Mouse (Mus musculus) kidney, adult 11 months (tissue): ENCODE data around the gene Olfr600.
"Not testable (repeated sequence)": the region's sequence is repeated elsewhere in the genome, so short reads cannot be mapped to it uniquely, and the experiment has no call there.

Experiments used
- DNase-seq: peaks from one replicate; pipeline ENCODE4 v3.0.0; 2022

The Olfr600 gene

GRCm38 (mm10) chr7:103349569-103349968, at the start of gene Olfr600:
Olfr600 (minus strand) TSS chr7:103349669.
- DNase-seq, result no peak

GRCm38 (mm10) chr7:103398981-103399380, 49.5 kb upstream of the Olfr600 start:
- no peak for DNase-seq

- no peak for DNase-seq
These were observed 48.3 kb upstream of the Olfr600 start for GRCm38 (mm10) chr7:103397758-103398157.

DNA sequence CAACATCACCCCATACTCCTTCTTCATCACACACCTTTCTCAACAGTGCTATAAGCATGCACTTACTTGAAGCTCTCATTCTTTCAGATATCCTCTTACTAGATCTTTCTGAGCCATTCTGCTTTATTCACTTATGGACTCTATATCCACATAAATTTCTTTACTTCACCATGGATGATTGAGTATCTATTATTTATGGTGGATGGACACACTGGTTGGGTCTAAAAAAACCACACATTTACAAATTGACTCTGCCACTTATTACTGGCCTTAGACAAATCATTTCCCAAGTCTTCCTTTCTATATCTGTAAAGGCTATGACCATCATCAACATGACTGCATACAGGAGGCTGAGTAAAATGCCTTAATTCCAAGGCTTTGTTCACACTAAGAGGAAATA, 36.6 kb upstream of the Olfr600 start, which contains the start of gene Olfr603:
TSS of gene Olfr603 (minus strand) at position 101 of the 400 bp plus-strand sequence.
- DNase-seq, result no peak

- no peak for DNase-seq
These were observed 13.1 kb upstream of the Olfr600 start, which contains the start of gene Olfr601 for GRCm38 (mm10) chr7:103362555-103362954. Olfr601 (minus strand) TSS chr7:103362655.

GRCm38 (mm10) chr7:103335617-103336016, 13.9 kb downstream of the Olfr600 start, which contains the start of gene Olfr599:
Olfr599 (plus strand) TSS chr7:103335917.
- no peak for DNase-seq

- no peak for DNase-seq
These were observed 26.2 kb downstream of the Olfr600 start, which contains the start of gene Olfr598 for GRCm38 (mm10) chr7:103323268-103323667. Olfr598 (plus strand) TSS chr7:103323568.

GRCm38 (mm10) chr7:103316015-103316414, 33.5 kb downstream of the Olfr600 start, which contains the start of gene Olfr597:
Olfr597 (plus strand) TSS chr7:103316315.
- DNase-seq, result not testable (repeated sequence)

DNA sequence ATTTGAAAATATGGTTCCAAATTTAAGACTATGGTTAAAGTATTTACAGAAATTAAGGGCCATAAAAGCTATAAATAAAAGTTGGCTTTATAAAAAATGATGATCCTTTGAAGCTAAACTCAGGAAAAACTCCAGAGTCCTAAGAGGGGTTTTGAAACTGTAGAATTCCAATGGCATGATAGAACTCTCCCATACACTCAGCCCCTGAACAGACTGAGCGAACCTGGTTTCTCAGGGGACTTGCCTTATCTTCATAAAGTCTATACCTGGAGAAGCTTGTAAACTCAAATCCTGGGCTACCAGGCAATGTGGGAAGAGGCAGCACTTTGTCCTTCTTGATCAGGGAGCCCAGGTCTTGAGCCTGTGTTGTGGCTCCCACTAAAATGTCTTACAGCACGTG, 44.1 kb downstream of the Olfr600 start, which contains the start of gene Olfr596:
TSS of gene Olfr596 (plus strand) at position 301 of the 400 bp plus-strand sequence.
- not testable (repeated sequence) for DNase-seq
